ENCODE assay signal across 9 mouse cellular contexts in genomic region chr3:101506179-101506578, GRCm38 (mm10).
DNase-seq lines count a peak whose midpoint lies in the region; ATAC-seq and TF ChIP-seq lines count a peak whose summit lies in the region.
"Had no signal": no experiment of that assay in that cellular context is flagged by ENCODE, and none has a peak within 500 bp of the region (broad histone marks: within the 10 kb centered on the region; RNA-seq: fewer than 3 reads in every experiment).

No protein-coding gene starts in this region.

- no peak overlapping the region for H3K27ac ChIP-seq in ES-E14 (ENCODE audit: insufficient read depth, low read depth, low read length, poor library complexity, severe bottlenecking)
- no peak overlapping the region for H3K27ac ChIP-seq in forebrain, embryonic 14.5 days (ENCODE audit: low read depth, low read length)
- H3K27ac ChIP-seq in liver, embryonic 15.5 days (replicated peaks), result no peak overlapping the region
- peak overlapping the region; percentile 34; the same call in 1 of the 2 replicates for H3K27ac ChIP-seq in neural tube, embryonic 14.5 days (ENCODE audit: low read depth, low read length)
- peak overlapping the region; percentile 39; the same call in 1 of the 2 replicates for H3K27ac ChIP-seq in testis, adult 2 months (ENCODE audit: control insufficient read depth, insufficient read depth, low read depth, low read length)

- no peak overlapping the region for H3K4me2 ChIP-seq in forebrain, embryonic 14.5 days (ENCODE audit: low read length)
- H3K4me2 ChIP-seq in liver, embryonic 15.5 days, result no peak overlapping the region
- no peak overlapping the region for H3K4me2 ChIP-seq in neural tube, embryonic 14.5 days (ENCODE audit: low read depth, low read length)

- no peak for TF ChIP-seq POLR2A in testis, adult 2 months (IDR thresholded peaks at IDR 0.05; ENCODE audit: control insufficient read depth, low read depth, low read length)

- no peak overlapping the region for H3K9ac ChIP-seq in ES-E14 (ENCODE audit: insufficient read depth, low read depth, low read length, poor library complexity, severe bottlenecking)
- no peak overlapping the region for H3K9ac ChIP-seq in forebrain, embryonic 14.5 days (ENCODE audit: low read length)
- H3K9ac ChIP-seq in liver, embryonic 15.5 days, result no peak overlapping the region
- H3K9ac ChIP-seq in neural tube, embryonic 14.5 days (replicated peaks; ENCODE audit: low read depth, low read length), result no peak overlapping the region

- H3K9me3 ChIP-seq in ES-E14 (ENCODE audit: control insufficient read depth, insufficient read depth, low read depth, low read length), result no peaks in the 10 kb centered on the region
- H3K9me3 ChIP-seq in forebrain, embryonic 14.5 days (replicated peaks; ENCODE audit: control insufficient read depth, low read length), result no peaks in the 10 kb centered on the region
- no peaks in the 10 kb centered on the region for H3K9me3 ChIP-seq in liver, embryonic 15.5 days (replicated peaks)
- H3K9me3 ChIP-seq in neural tube, embryonic 14.5 days (ENCODE audit: control insufficient read depth, low read length), result no peaks in the 10 kb centered on the region

- H3K36me3 ChIP-seq in ES-E14 (ENCODE audit: control insufficient read depth, insufficient read depth, low read length, poor library complexity, severe bottlenecking), result no peaks in the 10 kb centered on the region
- H3K36me3 ChIP-seq in forebrain, embryonic 14.5 days (ENCODE audit: control insufficient read depth, insufficient read depth, low read length), result no peaks in the 10 kb centered on the region
- no peaks in the 10 kb centered on the region for H3K36me3 ChIP-seq in liver, embryonic 15.5 days (replicated peaks)
- no peaks in the 10 kb centered on the region for H3K36me3 ChIP-seq in neural tube, embryonic 14.5 days (ENCODE audit: control insufficient read depth, insufficient read depth, low read length)
- H3K36me3 ChIP-seq in testis, adult 2 months (ENCODE audit: control insufficient read depth, insufficient read depth, low read length), result no peaks in the 10 kb centered on the region

- no peak overlapping the region for H3K4me3 ChIP-seq in ES-E14 (ENCODE audit: insufficient read depth in 1 of 2, low read depth in 1 of 2, low read length in 2 of 2, poor library complexity in 1 of 2, severe bottlenecking in 1 of 2)
- H3K4me3 ChIP-seq in forebrain, embryonic 14.5 days (ENCODE audit: low read depth, low read length), result no peak overlapping the region
- H3K4me3 ChIP-seq in liver, embryonic 15.5 days (replicated peaks), result no peak overlapping the region
- H3K4me3 ChIP-seq in neural tube, embryonic 14.5 days (ENCODE audit: low read depth, low read length), result no peak overlapping the region
- H3K4me3 ChIP-seq in testis, adult 2 months (ENCODE audit: control insufficient read depth, low read depth, low read length), result no peak overlapping the region
- H3K4me3 ChIP-seq: erythroblast, embryonic 14.5 days had no signal

- DNase-seq in ES-E14 (ENCODE audit: low read depth, low spot score), result peak; percentile 92
- peak; percentile 85 for DNase-seq in cerebellum, adult 11 months
- DNase-seq in forebrain, embryonic 14.5 days (ENCODE audit: low spot score), result peak; percentile 92
- DNase-seq in heart, postnatal 10 days, result peak; percentile 95 to 96
- DNase-seq in kidney, postnatal 4 days, result peak; percentile 96 to 97

- 0 out of 4 replicates have a peak, but pooled peaks cover 0 to 3% of the 10 kb centered on the region in 2 experiments for H3K4me1 ChIP-seq in ES-E14 (ENCODE audit: control insufficient read depth in 2 of 2, insufficient read depth in 2 of 2, low read length in 2 of 2, poor library complexity in 1 of 2)
- H3K4me1 ChIP-seq in forebrain, embryonic 14.5 days (ENCODE audit: control insufficient read depth, insufficient read depth, low read length), result 0 out of 2 replicates have a peak, but pooled peaks cover 3% of the 10 kb centered on the region
- peaks cover 14% of the 10 kb centered on the region for H3K4me1 ChIP-seq in liver, embryonic 15.5 days (replicated peaks)
- H3K4me1 ChIP-seq in neural tube, embryonic 14.5 days (ENCODE audit: control insufficient read depth, insufficient read depth, low read length), result peaks cover 6% of the 10 kb centered on the region
- H3K4me1 ChIP-seq in testis, adult 2 months (ENCODE audit: control insufficient read depth, insufficient read depth, low read length), result no peaks in the 10 kb centered on the region

- in situ Hi-C loops in ES-E14 (cut with MboI; ENCODE audit: low sequenced_read_pairs in 2 of 2, unreplicated experiment in 2 of 2), result no loop called here

- 12% methylated on average over 5 of the region's 5 CpGs for WGBS in forebrain, embryonic 14.5 days
- WGBS in liver, embryonic 15.5 days (ENCODE audit: insufficient replicate concordance), result 32% methylated on average over 5 of the region's 5 CpGs
- 28% methylated on average over 5 of the region's 5 CpGs for WGBS in neural tube, embryonic 14.5 days

- ATAC-seq in forebrain, embryonic 14.5 days, result peak; percentile 89
- peak; percentile 37; the same call in 1 of the 2 replicates for ATAC-seq in liver, embryonic 15.5 days (ENCODE audit: insufficient read depth)
- peak; percentile 92 for ATAC-seq in neural tube, embryonic 14.5 days (ENCODE audit: low read depth)

- no peaks in the 10 kb centered on the region for H3K27me3 ChIP-seq in forebrain, embryonic 14.5 days (replicated peaks; ENCODE audit: control insufficient read depth, insufficient read depth, low read length)
- H3K27me3 ChIP-seq in liver, embryonic 15.5 days, result no peaks in the 10 kb centered on the region
- H3K27me3 ChIP-seq in neural tube, embryonic 14.5 days (ENCODE audit: control insufficient read depth, insufficient read depth, low read length), result no peaks in the 10 kb centered on the region
- no peaks in the 10 kb centered on the region for H3K27me3 ChIP-seq in testis, adult 2 months (ENCODE audit: control insufficient read depth, insufficient read depth, low read length)

- TF ChIP-seq CTCF in testis, adult 2 months (IDR thresholded peaks at IDR 0.05; ENCODE audit: control insufficient read depth, insufficient read depth, insufficient replicate concordance, low read depth, low read length), result peak; percentile 62; the same call in 1 of the 2 replicates

- intact Hi-C loops in heart, postnatal 10 days (cut with DNase I), result loop anchor here (1.0 to 5.0 kb wide), 4 partner anchors 45 to 300 kb away; no protein-coding TSS in a partner anchor

TF ChIP-seq in ES-E14, 5 proteins besides CTCF, POLR2A, EP300 and RAD21:
- no peak for TF ChIP-seq HCFC1 (IDR thresholded peaks at IDR 0.05; ENCODE audit: borderline replicate concordance, insufficient read depth, low read length)
- TF ChIP-seq ZC3H11A (IDR thresholded peaks at IDR 0.05; ENCODE audit: borderline replicate concordance, low read depth, low read length), result peak; percentile 31; the same call in 1 of the 2 replicates

Comparison
In these comparisons a context has a peak if more than half of its experiments do, and no peak if none do; other contexts are left out.
1. H3K27ac ChIP-seq: peak in neural tube, embryonic 14.5 days (single experiment) and testis, adult 2 months (single experiment); none in ES-E14 (single experiment), forebrain, embryonic 14.5 days (single experiment) and liver, embryonic 15.5 days (single experiment).
2. ATAC-seq: peak in every context shown above with its lines; median percentile 92 in neural tube, embryonic 14.5 days; 89 in forebrain, embryonic 14.5 days; 37 in liver, embryonic 15.5 days.
3. Peak in every context shown above with its lines, with median percentiles within 50 percentile points of each other: DNase-seq.